Mouse (Mus musculus) mouse embryonic stem cell (cell line): Measurements from ENCODE around the gene Samd4.

Source experiments
- in situ Hi-C, 2 experiments: fragments of 300-500 bp; cut with MboI; formaldehyde crosslinking; loops; 1 replicate in 1 of 2; 3 replicates in 1 of 2; pipeline ENCODE4 v1.14.3; 2019 to 2020; ENCODE audit warnings: low sequenced_read_pairs in 2 of 2, low pct_unique_long_range_greater_than_20kb in 1 of 2, mixed read lengths in 1 of 2; ENCODE audit not compliant: unreplicated experiment in 1 of 2

The Samd4 gene

DNA sequence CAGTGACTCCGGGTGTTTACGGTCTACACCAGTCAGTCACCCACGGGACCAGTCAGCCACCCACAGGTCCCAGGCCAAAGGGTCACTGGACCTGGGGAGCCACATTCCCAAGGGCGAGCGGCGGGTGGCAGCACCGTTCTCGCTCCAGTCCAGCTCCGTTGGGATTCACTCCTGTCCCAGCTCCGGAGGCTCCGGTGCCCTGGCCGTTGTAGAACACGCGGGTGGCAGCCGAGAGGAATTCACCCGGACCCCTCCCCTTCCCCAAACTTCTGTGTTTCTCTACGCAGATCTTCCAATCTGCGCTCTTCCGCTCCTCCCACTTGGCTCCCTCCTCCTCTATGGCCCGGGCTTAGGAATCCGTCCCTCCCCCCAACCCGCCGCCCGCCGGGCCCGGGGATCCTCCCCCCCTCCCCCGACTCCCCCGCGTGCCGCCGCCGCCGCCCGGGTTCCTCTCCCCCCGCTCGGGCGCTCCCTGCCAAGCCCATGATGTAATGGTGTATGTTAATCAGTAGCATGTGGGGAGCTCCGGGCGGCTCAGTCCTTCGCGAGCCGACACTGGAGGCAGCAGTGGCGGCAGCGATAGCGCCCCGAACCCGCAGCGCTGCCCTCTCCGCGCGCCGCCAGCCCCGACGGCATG is at the start of gene Samd4:
TSS of gene Samd4 (plus strand) at position 424 of the 637 bp plus-strand sequence.
- in situ Hi-C loops: no loop called here

DNA sequence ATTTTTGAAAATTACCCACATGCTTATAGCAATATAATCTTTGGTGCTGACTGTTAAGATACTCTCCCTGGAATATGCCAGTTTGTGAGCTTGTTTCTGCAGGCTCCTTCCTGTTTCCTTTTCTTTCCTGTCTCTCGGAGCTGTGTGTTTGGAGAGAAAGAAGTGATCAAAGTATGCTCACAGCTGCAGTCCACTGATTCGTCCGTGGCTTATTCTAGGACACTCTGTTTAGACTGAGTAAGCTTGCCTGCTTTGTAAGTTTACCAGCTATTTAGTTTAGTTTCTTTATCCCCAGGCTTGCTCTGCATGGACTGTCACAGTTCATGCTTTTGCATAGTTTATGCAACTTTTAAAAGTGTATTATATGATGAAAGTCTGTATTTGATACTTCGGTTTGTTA is 43.3 kb upstream of the Samd4 start:
- in situ Hi-C loops: no loop called here

DNA sequence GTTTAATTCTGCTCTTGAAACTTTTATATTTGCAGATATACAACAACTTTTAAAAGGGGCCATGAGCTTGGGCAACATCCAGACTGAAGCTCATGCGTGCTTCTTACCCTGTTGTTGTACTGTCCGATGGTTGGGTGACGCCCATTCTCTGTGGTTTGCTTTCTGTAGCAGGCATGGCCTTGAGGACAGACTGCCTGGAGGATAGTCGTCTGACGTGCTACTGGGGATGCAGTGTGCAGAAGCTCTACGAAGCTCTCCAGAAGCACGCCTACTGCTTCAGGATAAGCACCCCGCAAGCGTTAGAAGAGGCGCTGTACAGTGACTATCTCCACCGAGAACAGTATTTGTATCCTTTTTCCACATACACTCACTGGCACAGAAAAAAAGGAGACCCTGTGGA is 36.9 kb upstream of the Samd4 start:
- in situ Hi-C loops: no loop called here

DNA sequence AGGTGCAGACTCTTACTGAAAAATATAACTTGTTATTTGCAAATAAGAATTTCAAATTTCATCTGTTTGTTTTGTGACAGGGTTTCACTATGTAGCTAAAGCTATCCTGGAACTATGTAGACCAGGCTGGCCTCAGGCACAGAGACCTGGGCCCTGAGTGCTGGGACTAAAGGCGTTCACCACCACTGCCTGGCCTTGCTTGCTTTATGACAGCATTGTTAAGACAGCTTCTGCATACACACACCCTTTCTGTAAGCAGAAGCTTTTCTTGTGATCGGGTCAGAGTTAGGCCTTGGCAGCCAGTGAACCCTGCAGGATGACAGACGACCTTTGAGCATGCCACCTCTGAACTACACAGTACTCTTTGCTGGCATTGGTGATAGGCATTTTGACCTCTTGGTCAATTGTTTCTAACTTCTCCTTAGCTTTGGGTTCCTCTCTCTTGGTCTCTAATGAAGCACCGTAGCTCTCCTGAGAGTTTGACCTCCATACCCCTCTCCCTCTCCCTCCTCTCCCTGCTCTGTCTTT is 34.5 kb upstream of the Samd4 start:
- in situ Hi-C loops: no loop called here

DNA sequence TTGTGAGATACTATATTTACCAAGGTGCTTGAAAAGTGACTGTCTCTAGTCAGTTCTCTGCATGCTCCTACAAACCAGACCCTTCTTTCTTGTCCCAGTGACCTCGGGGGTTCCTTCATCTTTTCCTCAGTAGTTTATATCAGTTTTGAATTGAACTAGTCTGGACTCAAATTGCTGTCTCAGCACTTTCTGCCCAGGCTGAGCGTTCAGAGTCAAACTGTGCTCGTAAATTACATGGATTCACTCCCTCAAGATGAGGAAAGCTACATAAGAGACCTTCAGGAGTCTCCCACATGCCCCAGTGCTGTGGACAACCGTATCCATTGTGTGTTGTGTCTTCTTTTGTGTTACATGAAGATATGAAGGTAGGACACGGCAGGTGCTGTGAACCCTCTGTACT is 33.9 kb upstream of the Samd4 start:
- in situ Hi-C loops: no loop called here

DNA sequence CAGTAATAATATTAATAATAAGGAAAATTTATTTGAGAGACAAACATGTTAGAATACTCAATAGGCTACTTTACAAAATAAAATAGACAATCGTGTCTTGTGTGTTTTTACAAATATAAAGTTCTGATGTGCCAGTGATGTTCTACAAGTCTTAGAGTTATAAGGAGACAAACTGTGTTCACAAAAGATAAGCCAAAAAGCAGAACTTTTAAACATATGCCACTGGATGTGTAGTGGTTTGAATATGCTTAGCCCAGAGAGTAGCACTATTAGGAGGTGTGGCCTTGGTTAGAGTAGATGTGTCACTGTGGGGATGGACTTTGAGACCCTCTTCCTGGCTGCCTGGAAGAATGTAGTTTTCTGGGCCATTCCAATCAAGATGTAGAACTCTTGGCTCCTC is 32.9 kb upstream of the Samd4 start:
- in situ Hi-C loops: no loop called here

DNA sequence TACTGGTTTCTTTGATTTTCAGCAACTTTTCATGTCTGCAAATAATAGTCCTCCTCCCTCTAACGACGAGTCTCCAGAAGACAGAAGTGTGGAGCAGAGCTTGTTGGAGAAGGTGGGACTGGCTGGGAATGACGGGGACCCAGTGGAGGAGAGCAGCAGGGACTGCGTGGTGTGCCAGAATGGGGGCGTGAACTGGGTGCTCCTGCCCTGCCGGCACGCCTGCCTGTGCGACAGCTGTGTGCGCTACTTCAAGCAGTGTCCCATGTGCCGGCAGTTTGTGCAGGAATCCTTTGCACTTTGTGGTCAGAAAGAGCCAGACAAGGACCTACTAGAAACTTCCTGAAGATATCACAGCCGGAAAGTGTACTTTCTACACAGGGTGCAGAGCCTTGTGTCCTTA is 29.0 kb upstream of the Samd4 start:
- in situ Hi-C loops: no loop called here

DNA sequence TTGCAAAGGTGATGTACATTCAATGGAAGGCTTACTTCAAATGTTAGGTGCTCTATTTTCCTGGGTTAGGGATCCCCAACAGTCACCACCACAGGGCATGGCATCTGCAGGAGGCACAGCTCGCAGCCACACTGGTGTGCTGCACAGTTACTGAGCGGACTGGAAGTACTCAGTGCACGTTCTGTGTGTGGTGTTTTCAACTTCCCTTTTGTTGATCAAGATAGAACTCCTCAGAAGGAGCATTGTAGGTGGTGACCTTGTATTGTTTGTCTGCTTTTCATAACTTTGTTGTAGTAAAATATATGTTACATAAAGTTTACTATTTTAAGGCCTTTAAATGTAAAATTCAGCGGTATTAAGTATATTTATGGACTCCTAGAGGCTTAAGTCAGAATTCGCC is 19.7 kb upstream of the Samd4 start:
- in situ Hi-C loops: no loop called here

DNA sequence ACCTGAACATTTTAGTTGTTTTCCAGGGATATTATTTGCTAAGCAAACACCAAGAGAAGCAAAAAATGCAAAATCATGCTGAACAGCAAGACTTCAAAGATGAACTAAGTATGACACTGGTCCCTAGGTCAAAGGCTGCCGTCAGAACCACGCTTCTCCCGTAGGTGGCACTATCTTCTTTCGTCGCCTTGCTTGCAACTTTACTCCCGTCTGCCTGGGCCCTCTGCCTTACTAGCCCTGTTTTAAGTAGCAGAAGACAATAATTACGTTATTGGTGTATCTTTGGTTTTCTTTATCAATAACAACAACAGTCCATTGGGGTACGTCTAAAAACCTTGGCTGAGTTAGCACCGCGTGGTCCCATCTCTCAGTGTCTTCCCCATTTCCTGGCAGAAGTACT is 1.7 kb upstream of the Samd4 start:
- in situ Hi-C loops: no loop called here

DNA sequence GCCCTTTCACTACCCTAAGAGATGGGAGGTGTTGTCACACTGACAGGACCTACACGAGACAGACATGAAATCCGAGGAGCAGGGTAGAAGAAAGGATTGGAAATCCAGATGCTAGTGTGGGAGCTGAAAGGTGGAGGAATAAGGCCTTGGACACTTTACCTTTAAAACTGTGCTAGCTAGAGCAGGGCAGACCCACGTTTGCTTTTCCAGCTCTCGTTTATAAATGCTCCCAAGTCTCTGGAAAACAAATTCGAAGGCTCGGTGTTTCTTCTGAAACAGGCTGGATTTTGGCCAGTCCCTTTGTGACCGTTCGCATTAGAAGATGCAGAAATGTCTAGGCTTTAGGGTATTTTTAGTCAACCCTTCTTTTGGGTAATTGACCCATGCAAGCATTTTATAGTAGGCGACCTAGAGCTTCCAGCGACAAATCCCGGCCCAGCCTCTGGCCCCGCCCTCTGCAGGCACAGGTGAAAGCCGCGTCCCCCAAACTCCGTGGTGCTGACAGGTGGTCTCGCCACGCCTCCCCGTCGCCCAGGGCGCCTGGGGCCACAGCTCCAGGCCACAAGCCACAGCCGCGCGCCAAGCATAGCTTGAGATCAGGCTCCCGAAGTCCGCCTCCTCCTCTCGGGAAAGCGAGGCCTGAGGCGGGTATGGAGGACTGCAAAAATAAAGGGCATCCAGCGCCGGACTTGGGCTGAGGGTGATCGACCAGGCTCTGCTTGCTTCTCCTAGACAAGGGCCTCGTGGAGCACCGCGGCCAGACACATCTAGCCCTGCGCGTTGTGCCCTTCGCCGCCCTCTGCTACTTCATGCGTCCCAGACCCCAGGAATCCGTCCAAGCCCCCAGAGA is 848 bp upstream of the Samd4 start:
- in situ Hi-C loops: no loop called here

DNA sequence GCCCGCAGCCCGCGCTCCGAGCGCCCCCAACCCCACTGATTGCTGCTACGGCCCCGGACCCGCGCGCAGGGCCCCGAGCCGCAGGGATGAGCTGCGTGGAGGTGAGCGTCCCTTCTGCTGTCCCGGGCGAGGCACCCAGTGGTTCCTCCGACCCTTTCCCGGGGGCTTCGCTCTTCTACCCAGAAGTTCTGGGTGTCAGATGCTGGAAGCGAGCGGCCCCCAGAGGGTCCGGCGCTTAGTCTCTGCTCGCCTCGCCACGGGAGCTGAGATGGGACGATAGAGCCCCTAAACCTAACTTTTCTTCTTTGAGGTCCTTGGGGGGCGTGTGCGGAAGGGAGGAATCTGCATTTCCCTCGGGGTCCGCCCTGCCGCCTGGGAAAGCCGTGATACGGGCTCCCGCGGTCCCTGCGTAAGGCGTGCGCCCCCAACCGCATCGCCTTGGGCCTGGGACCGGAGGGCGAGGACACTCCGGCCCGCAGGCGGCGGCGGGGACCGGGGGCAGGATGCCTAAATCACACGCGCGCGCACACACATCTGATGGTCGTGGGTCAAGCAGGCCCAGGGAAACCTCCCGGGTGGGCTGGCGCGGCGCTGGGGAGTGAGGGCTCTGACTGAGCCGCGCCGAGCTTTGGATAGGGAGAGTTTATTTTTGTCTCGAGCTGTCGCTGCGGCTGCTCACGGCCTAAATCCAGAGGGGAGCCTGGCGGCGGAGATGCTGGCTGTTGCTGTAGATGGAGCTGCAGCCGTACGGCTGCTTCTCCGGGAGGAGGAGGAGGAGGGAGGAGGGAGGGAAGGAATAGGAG is 615 bp downstream of the Samd4 start:
- in situ Hi-C loops: no loop called here

DNA sequence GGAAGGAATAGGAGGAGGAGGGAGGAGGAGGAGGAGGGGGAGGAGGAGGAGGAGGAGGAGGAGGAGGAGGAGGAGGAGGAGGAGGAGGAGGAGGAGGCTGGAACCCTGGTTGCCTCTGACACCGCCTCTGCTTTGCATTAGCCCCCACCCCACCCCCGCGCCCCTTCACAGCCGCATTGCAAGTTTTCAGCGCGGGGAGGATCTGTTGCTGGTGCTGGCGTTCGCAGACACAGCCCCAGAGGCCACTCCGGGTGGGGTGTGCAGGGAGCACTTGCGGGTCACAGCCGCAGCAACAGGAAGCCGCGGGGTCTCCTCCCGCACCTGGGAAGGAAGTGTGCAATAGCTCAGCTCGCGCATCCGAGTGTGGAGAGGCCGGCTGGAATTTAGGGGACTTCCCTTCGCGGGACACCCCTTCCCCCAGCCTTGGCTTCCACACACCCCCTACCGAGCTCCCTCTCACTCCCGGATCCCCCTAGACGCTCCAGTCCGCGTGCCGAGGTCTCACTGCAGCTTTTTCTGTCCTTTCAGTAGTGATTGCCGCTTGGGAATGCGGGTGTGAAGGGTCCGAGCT is 1.3 kb downstream of the Samd4 start:
- in situ Hi-C loops: no loop called here

DNA sequence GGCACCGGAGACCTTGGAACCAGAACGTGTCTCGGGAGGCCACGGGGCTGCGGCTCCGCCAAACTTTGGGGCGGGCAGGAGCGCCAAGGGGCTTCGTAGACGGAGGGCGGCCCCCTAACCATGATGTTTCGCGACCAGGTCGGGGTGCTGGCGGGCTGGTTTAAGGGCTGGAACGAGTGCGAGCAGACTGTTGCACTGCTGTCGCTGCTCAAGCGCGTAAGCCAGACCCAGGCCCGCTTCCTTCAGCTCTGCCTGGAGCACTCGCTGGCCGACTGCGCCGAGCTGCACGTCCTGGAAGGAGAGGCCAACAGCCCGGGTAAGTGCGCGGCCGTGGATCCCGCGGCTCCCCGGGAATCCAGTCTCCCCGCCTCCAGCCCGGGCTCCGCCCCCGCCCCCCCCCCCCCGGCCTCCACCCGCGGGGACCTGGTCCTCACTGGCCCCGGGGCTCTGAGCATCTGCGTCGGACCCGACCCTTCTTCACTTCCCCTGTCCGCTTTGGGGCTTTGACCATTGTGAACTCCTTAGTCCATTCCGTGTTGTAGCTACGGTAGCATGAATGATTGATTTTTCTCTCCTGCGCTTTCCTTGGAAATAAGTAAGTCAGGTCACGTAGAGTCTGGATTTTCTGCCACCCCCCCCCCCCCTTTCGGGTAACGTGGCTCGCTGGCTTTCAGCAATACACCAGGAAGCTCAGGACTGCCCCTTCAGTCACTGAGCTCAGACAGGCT is 2.2 kb downstream of the Samd4 start:
- in situ Hi-C loops: no loop called here

DNA sequence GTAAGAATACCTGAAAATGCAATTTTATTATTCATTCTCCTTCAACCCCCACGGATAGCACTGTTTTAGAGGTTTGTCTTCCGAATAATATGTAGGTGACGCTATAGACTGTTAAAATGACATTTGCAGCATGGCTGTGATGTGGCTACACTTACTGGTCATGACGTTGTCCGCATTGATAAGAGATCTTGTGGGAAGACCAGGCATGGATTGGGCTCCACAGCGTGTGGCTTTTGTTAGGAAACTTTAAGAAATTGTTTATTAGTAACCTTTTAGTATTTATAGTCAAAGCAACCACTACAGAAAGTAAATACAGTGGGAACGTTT is 2.7 kb downstream of the Samd4 start:
- in situ Hi-C loops: no loop called here

DNA sequence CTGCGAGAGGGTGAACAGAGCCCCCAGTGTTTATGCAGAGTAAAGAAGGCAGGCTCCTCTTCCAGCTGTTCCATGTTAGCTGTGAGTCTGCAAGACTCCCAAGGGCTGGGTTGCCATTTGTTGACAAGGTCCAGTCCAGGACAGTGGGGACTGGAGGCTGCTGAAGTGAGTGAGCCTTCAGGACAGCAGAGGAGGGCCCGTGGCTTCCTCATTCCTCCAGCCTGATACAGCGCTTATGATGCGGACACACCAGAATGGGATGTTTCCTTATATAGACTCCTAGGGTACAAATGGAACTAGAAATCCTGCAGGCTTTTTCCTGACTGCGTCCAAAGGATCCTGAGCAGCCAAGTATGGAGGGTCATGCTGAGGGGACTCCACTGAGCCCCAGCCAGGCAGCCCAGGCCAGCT is 3.2 kb downstream of the Samd4 start:
- in situ Hi-C loops: no loop called here

DNA sequence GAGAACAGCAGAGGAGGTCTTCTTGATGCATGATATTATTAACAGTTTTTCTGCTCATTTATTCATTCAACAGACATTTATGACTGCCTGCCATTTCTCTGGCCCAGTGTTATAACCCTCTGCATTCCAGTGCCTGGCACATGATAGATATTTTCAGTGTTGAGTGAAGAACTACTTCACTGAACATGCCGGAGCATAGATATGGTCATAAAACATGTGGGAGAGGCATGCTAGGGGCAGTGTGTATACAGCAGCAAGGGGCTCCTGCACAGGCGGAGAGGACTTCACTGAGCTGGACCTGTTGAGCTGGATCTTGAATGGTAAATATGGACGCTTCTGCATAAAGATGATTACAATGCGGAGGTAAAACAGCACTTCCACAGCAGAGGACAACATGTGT is 6.4 kb downstream of the Samd4 start:
- in situ Hi-C loops: no loop called here

DNA sequence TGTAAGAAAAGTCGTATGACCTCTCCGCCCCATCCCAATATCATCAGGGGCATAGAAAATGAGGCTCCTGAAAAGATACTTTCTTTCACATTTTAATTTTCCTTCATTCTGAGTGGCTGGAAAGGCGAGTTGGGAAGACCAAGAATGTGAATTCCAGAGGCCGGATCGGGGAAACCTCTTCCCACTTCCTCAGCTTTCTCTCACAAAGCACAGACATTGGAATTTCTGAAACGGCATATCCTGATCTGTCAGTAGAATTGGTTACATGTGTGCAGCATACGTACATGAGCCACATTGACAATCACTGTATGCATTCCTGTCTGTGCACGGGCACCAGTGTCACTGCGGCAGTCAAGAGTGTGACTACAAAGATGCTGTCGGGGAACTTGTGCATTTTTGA is 11.3 kb downstream of the Samd4 start:
- in situ Hi-C loops: no loop called here

DNA sequence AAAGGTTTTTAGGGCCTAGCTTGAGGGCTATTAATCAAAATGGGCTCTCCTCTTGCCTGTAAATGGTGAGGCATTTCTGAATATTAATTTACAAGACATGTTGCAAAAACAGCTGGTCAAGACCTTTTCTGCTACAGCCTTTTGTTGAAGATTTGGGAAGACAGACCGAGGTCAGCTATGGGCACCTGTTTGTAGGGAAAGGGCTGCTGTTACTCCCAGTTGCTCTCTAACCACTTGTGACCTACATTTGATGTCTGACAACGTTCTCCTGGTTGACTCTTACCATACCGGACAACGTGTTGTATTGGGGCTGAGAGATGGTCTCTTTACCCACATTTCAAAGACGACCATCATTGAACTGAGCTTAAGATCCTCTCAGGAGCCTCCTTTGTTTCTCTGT is 15.3 kb downstream of the Samd4 start:
- in situ Hi-C loops: no loop called here
